Mouse (Mus musculus) kidney, embryonic 16.5 days (tissue): ENCODE measurements at regions not wholly inside any gene's neighbourhood (a gene's known extent, or its start where the extent isn't known, plus 50 kb on each side); places are given as distances from the start of the nearest gene placed in this dataset.

ENCODE experiments used
- ATAC-seq: fragments of 200-750 bp; cut with Nextera tagmentation; 2 replicates; pipeline ENCODE4 v1.8.0; 2017; ENCODE audit warnings: moderate TSS enrichment; ENCODE audit not compliant: low FRiP score, low TSS enrichment
- H3K27ac ChIP-seq: fragments of 300-500 bp; sonication (generic); 2 replicates; pipeline ENCODE4 v1.5.1; 2014; ENCODE audit warnings: low read length
- H3K27me3 ChIP-seq: fragments of 300-500 bp; sonication (generic); 2 replicates; pipeline ENCODE4 v1.6.1; 2014; ENCODE audit warnings: low read length, control low read depth, mixed read lengths; ENCODE audit not compliant: insufficient read depth
- H3K36me3 ChIP-seq: fragments of 300-500 bp; sonication (generic); 2 replicates; pipeline ENCODE4 v1.6.1; 2014; ENCODE audit warnings: low read length, control low read depth, mixed read lengths; ENCODE audit not compliant: insufficient read depth
- H3K4me1 ChIP-seq: fragments of 300-500 bp; sonication (generic); 2 replicates; pipeline ENCODE4 v1.6.1; 2014; ENCODE audit warnings: low read length, control low read depth, mixed read lengths; ENCODE audit not compliant: insufficient read depth
- H3K4me2 ChIP-seq: fragments of 300-500 bp; sonication (generic); replicated peaks from 2 replicates; pipeline ENCODE4 v1.6.1; 2014; ENCODE audit warnings: low read depth, low read length
- H3K4me3 ChIP-seq: fragments of 300-500 bp; sonication (generic); 2 replicates; pipeline ENCODE4 v1.5.1; 2014; ENCODE audit warnings: mild to moderate bottlenecking, low read length
- H3K9ac ChIP-seq: fragments of 300-500 bp; sonication (generic); replicated peaks from 2 replicates; pipeline ENCODE4 v1.6.1; 2014; ENCODE audit warnings: low read length
- H3K9me3 ChIP-seq: fragments of 300-500 bp; sonication (generic); 2 replicates; pipeline ENCODE4 v1.6.1; 2016; ENCODE audit warnings: low read length, control low read depth
- WGBS: fragments of 180-500 bp; shearing (Covaris S2); extraction: QIAGEN DNeasy Blood & Tissue Kit; methylation state at CpG from one replicate; pipeline ENCODE4 v1.1.7; 2014; 5-methylcytosine and 5-hydroxymethylcytosine counted together

DNA sequence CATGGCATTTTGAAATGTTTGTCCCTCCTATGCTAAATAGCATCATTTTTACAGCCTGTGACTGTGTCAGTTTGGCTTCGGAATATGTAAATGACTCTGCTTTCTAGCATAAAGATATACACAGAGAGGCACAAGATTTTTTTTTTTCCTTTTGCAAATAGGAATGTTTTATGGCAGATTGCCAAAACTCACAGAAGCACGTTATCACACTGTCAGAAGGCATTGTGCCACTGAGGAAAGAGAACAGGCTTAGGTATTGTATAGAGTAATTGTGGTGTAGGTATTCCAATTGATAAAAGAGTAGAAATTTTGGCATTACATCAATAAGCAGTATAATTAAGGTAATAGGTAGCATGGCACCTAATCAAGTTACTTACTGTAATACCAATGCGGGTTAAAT lies 988.5 kb upstream of the Tenm2 start:
- Histone ChIP-seq H3K9ac (no peak overlapping the region), H3K27me3 (no peaks in the 10 kb centered on the region), H3K36me3 (no peaks in the 10 kb centered on the region), H3K4me1 (no peaks in the 10 kb centered on the region), H3K4me3 (no peak overlapping the region), H3K4me2 (no peak overlapping the region), H3K9me3 (no peaks in the 10 kb centered on the region), H3K27ac (no peak overlapping the region)
- no peak for ATAC-seq
- 59% methylated on average over 3 of the region's 3 CpGs for WGBS

DNA sequence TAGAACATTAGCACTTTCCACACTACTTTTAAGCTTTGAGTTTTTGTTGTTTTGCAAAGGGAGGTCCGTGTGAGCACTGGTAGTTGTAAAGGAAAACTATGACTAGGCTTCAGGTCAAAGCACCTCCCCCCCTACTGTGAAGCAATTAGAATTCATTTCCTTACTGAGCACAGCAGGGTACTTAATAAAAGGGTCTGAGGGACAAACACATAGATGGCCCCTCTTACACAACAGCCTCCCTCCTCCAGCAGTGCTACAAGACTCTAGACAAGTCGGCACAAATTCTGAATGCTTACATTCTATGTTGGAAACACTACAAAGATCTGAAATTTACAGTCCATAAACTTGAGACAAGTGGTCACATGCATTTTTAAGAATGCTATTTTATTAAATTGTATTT lies 967.6 kb upstream of the Tenm2 start:
- H3K4me2 ChIP-seq: no peak overlapping the region
- no peak overlapping the region for H3K4me3 ChIP-seq
- H3K4me1 ChIP-seq: no peaks in the 10 kb centered on the region
- H3K9me3 ChIP-seq: no peaks in the 10 kb centered on the region
- 19% methylated on average over 2 of the region's 2 CpGs for WGBS
- peak; percentile 57; the same call in 1 of the 2 replicates for ATAC-seq
- H3K9ac ChIP-seq: no peak overlapping the region
- H3K27me3 ChIP-seq: no peaks in the 10 kb centered on the region
- H3K36me3 ChIP-seq: no peaks in the 10 kb centered on the region
- no peak overlapping the region for H3K27ac ChIP-seq

DNA sequence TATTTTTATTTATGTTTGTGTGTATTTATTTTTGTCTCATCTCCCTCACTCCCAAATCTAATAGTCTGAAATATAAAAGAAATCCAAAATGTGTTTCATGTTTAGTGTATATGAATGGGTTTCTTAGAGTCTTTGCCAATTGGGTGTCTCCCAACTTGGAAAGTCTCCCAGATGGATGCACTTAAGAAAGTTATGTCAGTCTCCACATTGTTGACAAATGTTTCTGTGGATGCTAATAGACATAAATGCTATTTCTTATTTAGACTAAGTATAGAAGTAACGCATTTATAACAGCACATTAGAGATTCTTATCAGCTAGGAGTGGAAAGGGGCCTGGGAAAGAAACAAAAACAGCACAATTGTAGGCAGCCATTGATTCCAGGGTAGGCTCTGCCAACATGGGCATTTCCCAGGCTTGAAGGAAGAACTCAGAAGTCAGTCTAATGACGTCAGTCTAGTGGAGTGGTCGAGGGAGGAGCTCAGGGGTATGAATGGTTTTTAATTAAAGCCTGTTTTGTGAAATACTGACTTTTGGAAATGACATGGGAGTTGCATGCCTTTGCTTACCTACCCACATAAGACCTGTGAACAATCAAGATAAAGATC lies 965.5 kb upstream of the Tenm2 start:
- Histone ChIP-seq H3K27ac (no peak overlapping the region), H3K4me2 (no peak overlapping the region), H3K4me1 (no peaks in the 10 kb centered on the region), H3K9me3 (no peaks in the 10 kb centered on the region), H3K36me3 (no peaks in the 10 kb centered on the region), H3K9ac (no peak overlapping the region), H3K4me3 (no peak overlapping the region), H3K27me3 (no peaks in the 10 kb centered on the region)
- WGBS: 68% methylated on average over 3 of the region's 3 CpGs
- peak; percentile 54; the same call in 1 of the 2 replicates for ATAC-seq

DNA sequence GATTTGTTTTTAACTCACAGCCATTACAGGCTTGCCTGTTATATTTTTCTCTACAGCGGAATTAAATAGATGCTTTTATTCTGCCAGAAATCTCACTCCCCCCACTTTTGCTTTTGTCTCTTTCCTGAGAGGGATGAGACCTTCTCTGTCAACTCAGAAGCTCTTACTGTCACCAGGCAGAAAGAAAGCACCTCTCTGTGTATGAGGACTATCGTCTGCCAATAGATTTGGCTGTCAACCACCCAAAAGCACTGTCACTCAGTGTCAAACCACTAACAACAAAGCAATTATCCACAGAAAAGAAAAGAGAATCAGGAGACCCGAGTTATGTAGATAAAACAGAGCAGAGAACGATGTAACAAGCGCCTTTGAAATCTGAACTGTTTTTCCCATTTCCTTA lies 958.0 kb upstream of the Tenm2 start:
- no peaks in the 10 kb centered on the region for H3K9me3 ChIP-seq
- H3K27me3 ChIP-seq: no peaks in the 10 kb centered on the region
- no peak for ATAC-seq
- H3K4me2 ChIP-seq: no peak overlapping the region
- 61% methylated on average over 5 of the region's 5 CpGs for WGBS
- H3K9ac ChIP-seq: no peak overlapping the region
- H3K4me3 ChIP-seq: no peak overlapping the region
- H3K36me3 ChIP-seq: no peaks in the 10 kb centered on the region
- no peak overlapping the region for H3K27ac ChIP-seq
- H3K4me1 ChIP-seq: no peaks in the 10 kb centered on the region

DNA sequence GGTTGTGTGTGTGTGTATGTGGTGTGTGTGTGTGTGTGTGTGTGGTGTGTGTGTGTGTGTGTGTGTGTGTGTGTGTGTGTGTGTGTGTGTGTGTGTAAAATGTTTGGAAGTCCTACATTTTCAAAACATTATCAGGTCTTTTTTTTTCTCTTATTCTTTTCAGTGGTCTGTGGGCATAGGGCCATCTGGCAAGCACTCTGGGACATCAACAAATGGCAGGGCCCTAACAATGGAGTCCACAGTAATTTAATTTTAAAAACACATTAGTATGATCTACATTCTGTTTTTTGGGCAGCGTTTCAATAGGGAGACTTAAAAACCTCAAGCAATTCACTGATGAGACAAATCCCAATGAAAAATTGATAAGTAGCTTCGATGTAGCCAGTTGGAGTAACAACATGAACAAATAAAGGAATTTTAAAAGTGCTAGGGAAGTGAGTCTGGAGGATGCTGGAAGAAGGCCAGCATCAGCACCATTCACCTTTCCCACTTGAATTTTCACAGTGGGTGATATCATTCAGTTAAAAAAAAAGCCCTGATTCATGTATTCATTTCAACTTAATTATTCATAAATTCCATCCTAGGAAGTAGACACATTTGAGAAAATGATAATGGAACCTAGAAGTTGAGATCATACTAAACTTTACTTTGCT lies 956.3 kb upstream of the Tenm2 start:
- ATAC-seq: no peak
- no peak overlapping the region for H3K9ac ChIP-seq
- WGBS: 83% methylated on average over 2 of the region's 2 CpGs

DNA sequence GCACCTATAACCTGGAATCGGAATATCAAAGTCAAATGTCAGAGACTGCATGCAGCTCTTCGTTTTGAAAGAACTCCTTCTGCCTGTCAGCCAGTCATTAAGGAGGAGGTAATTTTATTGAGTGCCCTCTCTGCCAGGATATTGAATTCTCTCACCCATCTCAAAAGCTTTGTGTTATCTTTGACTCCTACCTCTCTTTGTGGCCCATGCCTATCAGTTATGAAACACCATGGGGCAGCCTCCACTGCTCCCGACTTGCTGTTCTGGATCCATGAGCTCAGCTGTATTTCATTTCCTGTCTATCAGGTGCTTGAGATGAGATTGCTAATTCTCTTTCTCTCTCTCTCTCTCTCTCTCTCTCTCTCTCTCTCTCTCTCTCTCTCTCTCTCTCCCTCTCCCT lies 955.7 kb upstream of the Tenm2 start:
- Histone ChIP-seq H3K9me3 (no peaks in the 10 kb centered on the region), H3K9ac (no peak overlapping the region), H3K4me3 (no peak overlapping the region), H3K36me3 (no peaks in the 10 kb centered on the region), H3K4me2 (no peak overlapping the region), H3K27me3 (no peaks in the 10 kb centered on the region), H3K4me1 (no peaks in the 10 kb centered on the region), H3K27ac (no peak overlapping the region)
- no peak for ATAC-seq
- WGBS: 51% methylated on average over 3 of the region's 3 CpGs

More for the DNA sequence above, 956.3 kb upstream of the Tenm2 start:
- Histone ChIP-seq H3K27me3 (no peaks in the 10 kb centered on the region), H3K4me1 (no peaks in the 10 kb centered on the region), H3K4me2 (no peak overlapping the region), H3K4me3 (no peak overlapping the region), H3K9me3 (no peaks in the 10 kb centered on the region), H3K36me3 (no peaks in the 10 kb centered on the region), H3K27ac (no peak overlapping the region)

DNA sequence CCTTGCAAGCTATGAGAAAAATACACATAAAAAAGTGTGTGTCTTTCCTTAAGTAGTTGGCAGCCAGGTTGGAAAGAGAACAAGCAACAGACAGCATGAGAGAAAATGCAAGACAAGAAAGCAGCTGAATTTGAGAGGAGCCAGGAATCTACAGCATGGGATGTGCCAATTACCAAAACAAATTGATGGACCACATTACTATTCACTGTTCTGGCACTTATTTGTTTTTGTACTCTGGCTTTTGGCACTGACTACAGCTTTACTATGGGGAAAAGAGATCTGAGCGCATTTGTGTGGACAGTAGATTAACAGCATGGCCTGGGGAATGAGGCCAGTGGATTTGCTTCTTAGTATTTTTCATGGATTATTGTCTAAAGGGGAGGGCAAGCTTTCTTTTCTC lies 935.0 kb upstream of the Tenm2 start:
- no peaks in the 10 kb centered on the region for H3K4me1 ChIP-seq
- no peak for ATAC-seq
- H3K9me3 ChIP-seq: no peaks in the 10 kb centered on the region
- 58% methylated on average over 1 of the region's 1 CpGs for WGBS
- H3K4me2 ChIP-seq: no peak overlapping the region
- no peaks in the 10 kb centered on the region for H3K36me3 ChIP-seq
- H3K4me3 ChIP-seq: no peak overlapping the region
- no peaks in the 10 kb centered on the region for H3K27me3 ChIP-seq
- H3K27ac ChIP-seq: no peak overlapping the region
- no peak overlapping the region for H3K9ac ChIP-seq

DNA sequence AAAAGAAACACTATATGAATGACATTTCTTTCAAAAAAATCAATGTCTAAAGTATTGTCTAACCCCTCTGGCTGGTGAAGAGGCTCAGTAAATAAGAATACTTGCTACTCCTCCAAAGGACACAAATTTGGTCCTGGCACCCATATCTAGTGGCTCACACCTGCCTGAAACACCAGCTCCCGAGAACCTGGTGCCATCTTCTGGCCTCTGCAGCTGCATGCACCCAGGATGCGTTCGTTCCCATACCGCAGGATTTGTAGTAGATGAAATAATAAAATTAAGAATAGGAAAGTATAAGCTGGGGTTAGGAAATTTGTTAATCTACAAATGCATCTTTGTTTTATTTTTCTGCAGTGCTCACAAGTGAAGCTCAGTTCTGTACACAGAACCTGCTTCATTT lies 922.5 kb upstream of the Tenm2 start:
- Histone ChIP-seq H3K9me3 (no peaks in the 10 kb centered on the region), H3K4me2 (no peak overlapping the region), H3K27me3 (no peaks in the 10 kb centered on the region), H3K4me3 (no peak overlapping the region), H3K9ac (no peak overlapping the region), H3K27ac (no peak overlapping the region), H3K36me3 (no peaks in the 10 kb centered on the region), H3K4me1 (no peaks in the 10 kb centered on the region)
- WGBS: 91% methylated on average over 4 of the region's 4 CpGs
- no peak for ATAC-seq

- 89% methylated on average over 9 of the region's 9 CpGs for WGBS
- Histone ChIP-seq H3K4me3 (no peak overlapping the region), H3K36me3 (no peaks in the 10 kb centered on the region)
Measured at GRCm38 (mm10) chr11:38156944-38157343, 921.2 kb upstream of the Tenm2 start.

GRCm38 (mm10) chr11:38155706-38156105 lies 919.9 kb upstream of the Tenm2 start:
- H3K27me3 ChIP-seq: no peaks in the 10 kb centered on the region
- no peaks in the 10 kb centered on the region for H3K36me3 ChIP-seq
- 98% methylated on average over 2 of the region's 2 CpGs for WGBS

More at GRCm38 (mm10) chr11:38156944-38157343, 921.2 kb upstream of the Tenm2 start:
- H3K4me2 ChIP-seq: no peak overlapping the region
- ATAC-seq: no peak
- no peaks in the 10 kb centered on the region for H3K4me1 ChIP-seq
- no peak overlapping the region for H3K27ac ChIP-seq
- no peaks in the 10 kb centered on the region for H3K27me3 ChIP-seq
- H3K9ac ChIP-seq: no peak overlapping the region
- no peaks in the 10 kb centered on the region for H3K9me3 ChIP-seq

More at GRCm38 (mm10) chr11:38155706-38156105, 919.9 kb upstream of the Tenm2 start:
- no peak for ATAC-seq
- Histone ChIP-seq H3K4me2 (no peak overlapping the region), H3K27ac (no peak overlapping the region), H3K9ac (no peak overlapping the region), H3K9me3 (no peaks in the 10 kb centered on the region), H3K4me1 (no peaks in the 10 kb centered on the region), H3K4me3 (no peak overlapping the region)
